Mouse (Mus musculus): ENCODE results near the gene Tspan5. TPM values are rescaled to one million over a fixed set of nuclear protein-coding genes. Genes with fewer than 3 reads are reported as not detected.

The Tspan5 gene
- polyA plus RNA-seq, 1 experiment: 0.05 TPM

DNA sequence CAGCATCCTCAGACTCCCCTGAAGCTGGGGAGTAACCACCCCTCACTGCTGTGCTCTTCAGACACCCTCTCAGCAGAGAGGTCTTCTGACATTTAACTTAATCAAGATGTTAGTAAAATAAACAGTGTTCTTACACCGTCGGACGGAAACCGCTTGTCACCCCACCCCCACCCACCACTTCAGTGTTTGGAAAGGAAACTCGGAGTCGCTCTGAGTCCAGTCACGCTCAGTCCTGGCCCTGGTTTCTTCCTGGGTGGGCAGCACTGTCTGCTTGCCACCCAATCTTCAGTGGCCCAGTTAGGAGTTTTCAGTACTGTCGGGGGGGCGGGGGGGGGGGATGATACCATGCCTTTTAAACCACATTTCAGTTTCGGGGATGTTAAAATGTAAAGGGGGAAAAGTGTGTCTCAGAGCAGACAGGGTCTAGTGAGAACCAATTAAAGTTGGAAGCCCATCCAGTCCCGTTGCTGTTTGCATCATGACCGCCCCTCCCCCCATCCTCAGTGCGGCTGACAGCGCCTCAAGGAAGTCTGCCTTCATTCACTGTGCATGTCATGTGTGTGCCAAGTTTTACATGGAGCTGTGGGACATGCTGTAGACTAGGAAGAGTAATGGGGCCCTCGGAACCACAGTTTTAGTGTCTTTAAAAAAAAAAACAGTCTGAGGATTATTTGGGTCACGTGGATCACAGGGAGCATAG, 125.3 kb downstream of the Tspan5 start:
- H3K4me1 ChIP-seq (ENCODE audit: control insufficient read depth): no peaks in the 10 kb centered on the region
- H3K27me3 ChIP-seq (ENCODE audit: control insufficient read depth): no peaks in the 10 kb centered on the region
- no peaks in the 10 kb centered on the region for H3K9me3 ChIP-seq (ENCODE audit: control insufficient read depth, low read length)
- TF ChIP-seq GATA1 (IDR thresholded peaks at IDR 0.05; ENCODE audit: low read length) (no peak), TAL1 (IDR thresholded peaks at IDR 0.05; ENCODE audit: low read length) (no peak)
- no peak overlapping the region for H3K4me3 ChIP-seq (replicated peaks)
- H3K36me3 ChIP-seq (ENCODE audit: control insufficient read depth): no peaks in the 10 kb centered on the region

DNA sequence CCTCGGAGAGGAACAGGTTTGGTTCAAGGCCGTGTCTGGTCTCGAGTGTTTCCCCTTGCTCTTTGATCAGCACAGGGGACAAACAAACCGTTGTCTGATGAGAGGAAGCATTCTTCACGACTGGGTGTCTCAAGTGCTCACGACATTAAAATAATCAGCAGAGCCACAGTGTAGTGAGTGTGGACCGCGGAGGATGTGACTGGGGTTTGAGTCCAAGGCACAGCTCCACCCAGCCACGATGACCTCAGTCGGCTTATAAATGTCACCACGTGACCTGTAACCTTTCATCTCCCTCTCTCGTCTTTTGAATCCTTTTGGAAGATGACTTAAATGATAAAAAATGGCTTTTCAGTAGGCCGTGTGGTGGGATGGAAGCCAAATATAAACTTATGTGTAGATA, 126.4 kb downstream of the Tspan5 start:
- H3K4me1 ChIP-seq (ENCODE audit: control insufficient read depth): no peaks in the 10 kb centered on the region
- no peaks in the 10 kb centered on the region for H3K9me3 ChIP-seq (ENCODE audit: control insufficient read depth, low read length)
- TF ChIP-seq TAL1 (IDR thresholded peaks at IDR 0.05; ENCODE audit: low read length): no peak
- no peak for TF ChIP-seq GATA1 (IDR thresholded peaks at IDR 0.05; ENCODE audit: low read length)
- no peaks in the 10 kb centered on the region for H3K27me3 ChIP-seq (ENCODE audit: control insufficient read depth)
- H3K36me3 ChIP-seq (ENCODE audit: control insufficient read depth): no peaks in the 10 kb centered on the region
- H3K4me3 ChIP-seq (replicated peaks): no peak overlapping the region

DNA sequence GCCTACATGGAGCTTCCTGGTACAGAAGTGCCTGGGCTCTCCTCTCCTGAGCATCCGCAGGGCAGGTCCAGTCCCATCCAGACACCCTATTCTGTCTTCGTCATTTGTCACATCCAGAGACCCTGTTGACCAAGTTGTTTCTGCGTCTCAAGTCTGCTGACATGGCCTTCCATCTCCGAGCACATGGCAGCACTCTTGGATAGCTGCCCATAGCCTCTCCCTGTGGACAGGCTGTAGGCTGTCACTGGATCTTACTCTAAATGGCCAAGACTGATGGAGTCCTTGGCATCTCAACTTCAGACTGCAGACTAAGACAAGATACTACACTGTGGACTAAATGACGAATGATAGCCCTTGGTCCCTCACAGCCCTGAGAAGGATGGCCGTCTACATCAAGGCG, 133.3 kb downstream of the Tspan5 start:
- Histone ChIP-seq H3K27me3 (ENCODE audit: control insufficient read depth) (no peaks in the 10 kb centered on the region), H3K9me3 (ENCODE audit: control insufficient read depth, low read length) (no peaks in the 10 kb centered on the region), H3K4me1 (ENCODE audit: control insufficient read depth) (no peaks in the 10 kb centered on the region), H3K36me3 (ENCODE audit: control insufficient read depth) (no peaks in the 10 kb centered on the region), H3K4me3 (replicated peaks) (no peak overlapping the region)
- no peak for TF ChIP-seq TAL1 (IDR thresholded peaks at IDR 0.05; ENCODE audit: low read length)

DNA sequence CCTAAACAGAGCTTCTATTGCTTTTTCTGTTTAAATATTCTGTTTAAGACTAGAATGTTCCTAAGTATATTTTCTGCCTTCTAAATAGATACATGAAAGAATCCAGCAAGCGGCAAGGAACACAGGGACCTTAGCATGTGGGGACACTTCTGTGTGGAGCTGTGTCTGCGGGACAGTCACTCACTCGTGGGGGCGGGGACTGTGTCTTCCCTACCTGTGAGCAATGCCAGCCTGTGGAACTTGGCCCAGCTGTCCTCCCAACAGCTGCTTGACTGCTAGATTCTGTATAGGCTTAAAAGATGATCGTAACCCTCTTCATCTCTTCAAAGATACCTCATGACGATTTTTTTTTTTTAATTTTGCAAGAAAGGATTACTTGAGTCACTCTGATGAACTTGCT, 133.9 kb downstream of the Tspan5 start:
- TF ChIP-seq TAL1 (IDR thresholded peaks at IDR 0.05; ENCODE audit: low read length) (no peak), GATA1 (IDR thresholded peaks at IDR 0.05; ENCODE audit: low read length) (no peak)
- Histone ChIP-seq H3K4me3 (replicated peaks) (no peak overlapping the region), H3K4me1 (ENCODE audit: control insufficient read depth) (no peaks in the 10 kb centered on the region), H3K9me3 (ENCODE audit: control insufficient read depth, low read length) (no peaks in the 10 kb centered on the region), H3K36me3 (ENCODE audit: control insufficient read depth) (no peaks in the 10 kb centered on the region), H3K27me3 (ENCODE audit: control insufficient read depth) (no peaks in the 10 kb centered on the region)

DNA sequence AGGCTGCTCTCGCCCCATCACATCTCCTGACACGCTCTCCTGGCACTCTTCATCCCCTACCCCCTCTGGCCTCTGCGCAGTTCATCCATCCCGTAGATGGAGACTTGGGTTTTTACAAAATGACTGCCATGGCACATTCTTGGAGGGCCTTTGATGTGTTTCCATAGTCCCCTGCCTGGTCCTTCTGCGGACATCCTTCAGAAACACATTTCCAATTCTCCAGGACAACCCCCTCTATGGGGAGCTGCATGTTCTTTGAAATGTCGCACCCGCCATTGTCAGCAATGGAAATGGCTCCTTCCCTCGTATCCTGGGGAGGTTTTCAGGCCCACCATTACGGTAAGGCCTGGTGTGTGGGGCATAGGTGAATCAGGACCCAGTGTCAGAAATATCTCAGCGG, 134.4 kb downstream of the Tspan5 start:
- H3K36me3 ChIP-seq (ENCODE audit: control insufficient read depth): no peaks in the 10 kb centered on the region
- no peak overlapping the region for H3K4me3 ChIP-seq (replicated peaks)
- no peaks in the 10 kb centered on the region for H3K27me3 ChIP-seq (ENCODE audit: control insufficient read depth)
- H3K4me1 ChIP-seq (ENCODE audit: control insufficient read depth): no peaks in the 10 kb centered on the region
- no peaks in the 10 kb centered on the region for H3K9me3 ChIP-seq (ENCODE audit: control insufficient read depth, low read length)
- TF ChIP-seq TAL1 (IDR thresholded peaks at IDR 0.05; ENCODE audit: low read length) (no peak), GATA1 (IDR thresholded peaks at IDR 0.05; ENCODE audit: low read length) (no peak)

DNA sequence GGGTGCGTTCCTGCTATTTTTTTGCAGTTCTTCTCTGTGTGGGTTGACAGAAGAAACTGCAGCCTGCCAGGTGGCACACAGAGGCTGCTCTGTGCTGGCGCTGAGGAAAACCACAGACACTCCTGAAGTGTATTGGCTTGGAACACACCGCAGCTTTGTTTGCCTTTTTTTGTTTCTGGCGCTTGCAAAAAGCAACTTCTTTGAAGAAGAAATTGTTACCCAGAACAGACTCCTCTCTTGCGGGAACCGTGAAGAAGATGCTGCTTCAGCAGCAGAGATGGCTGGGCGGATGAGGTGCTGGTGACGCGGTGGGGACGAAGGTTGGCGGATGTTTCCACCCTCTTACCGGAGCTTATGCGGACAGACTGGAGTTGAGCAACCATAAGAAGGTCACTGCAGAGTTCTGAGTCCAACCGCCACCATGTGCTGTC, 135.0 kb downstream of the Tspan5 start:
- H3K27me3 ChIP-seq (ENCODE audit: control insufficient read depth): no peaks in the 10 kb centered on the region
- H3K4me3 ChIP-seq (replicated peaks): no peak overlapping the region
- TF ChIP-seq GATA1 (IDR thresholded peaks at IDR 0.05; ENCODE audit: low read length) (no peak), TAL1 (IDR thresholded peaks at IDR 0.05; ENCODE audit: low read length) (no peak)
- no peaks in the 10 kb centered on the region for H3K9me3 ChIP-seq (ENCODE audit: control insufficient read depth, low read length)
- no peaks in the 10 kb centered on the region for H3K4me1 ChIP-seq (ENCODE audit: control insufficient read depth)
- H3K36me3 ChIP-seq (ENCODE audit: control insufficient read depth): no peaks in the 10 kb centered on the region

DNA sequence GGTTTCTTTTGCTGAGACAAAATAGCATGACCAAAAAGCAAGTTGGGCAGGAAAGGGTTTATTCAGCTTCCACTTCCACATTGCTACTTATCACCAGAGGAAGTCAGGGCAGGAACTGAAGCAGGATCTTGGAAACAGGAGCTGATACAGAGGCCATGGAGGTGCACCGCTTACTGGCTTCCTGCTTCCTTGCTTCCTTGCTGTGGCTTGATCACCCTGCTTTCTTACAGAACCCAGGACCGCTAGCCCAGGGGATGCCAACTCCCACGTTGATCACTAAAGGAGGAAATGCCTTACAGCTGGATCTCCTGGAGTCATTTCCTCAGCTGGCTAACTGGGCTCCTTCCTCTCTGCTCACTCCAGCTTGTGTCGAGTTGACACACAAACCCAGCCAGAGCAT, 135.7 kb downstream of the Tspan5 start:
- no peaks in the 10 kb centered on the region for H3K27me3 ChIP-seq (ENCODE audit: control insufficient read depth)
- no peak for TF ChIP-seq GATA1 (IDR thresholded peaks at IDR 0.05; ENCODE audit: low read length)
- no peak for TF ChIP-seq TAL1 (IDR thresholded peaks at IDR 0.05; ENCODE audit: low read length)
- no peaks in the 10 kb centered on the region for H3K4me1 ChIP-seq (ENCODE audit: control insufficient read depth)

DNA sequence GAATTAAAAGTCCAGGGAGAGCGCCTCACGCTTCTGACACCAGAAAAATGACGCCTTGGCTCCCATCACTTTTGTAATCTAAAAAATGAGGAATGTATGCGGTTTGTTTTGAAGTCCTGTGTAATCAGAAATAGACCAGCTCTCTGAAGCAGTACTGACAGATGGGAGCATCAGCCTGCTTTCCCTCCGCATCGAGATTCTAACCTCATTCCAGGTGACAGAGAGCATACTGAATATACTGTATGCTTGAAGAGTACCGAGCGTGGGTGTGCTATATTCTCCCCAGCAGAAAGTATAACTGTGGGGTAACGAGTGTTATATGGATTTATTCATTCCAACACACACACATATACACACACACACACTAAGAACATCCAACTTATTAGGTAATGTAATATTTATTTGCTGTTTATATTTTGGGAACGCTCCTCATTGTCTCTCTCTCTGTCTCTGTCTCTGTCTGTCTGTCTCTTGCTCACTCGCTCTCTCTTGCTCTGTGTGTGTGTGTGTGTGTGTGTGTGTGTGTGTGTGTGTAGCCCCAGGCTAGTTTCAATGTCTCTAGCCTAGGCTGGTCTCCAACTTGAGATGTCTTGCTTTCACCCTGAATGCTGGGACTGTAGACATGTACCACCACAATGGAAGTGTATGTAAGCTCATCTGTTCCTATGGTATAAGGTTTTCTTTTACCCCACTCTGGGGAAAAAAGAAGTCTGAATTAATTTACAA, 139.2 kb downstream of the Tspan5 start:
- Histone ChIP-seq H3K36me3 (ENCODE audit: control insufficient read depth) (no peaks in the 10 kb centered on the region), H3K27me3 (ENCODE audit: control insufficient read depth) (no peaks in the 10 kb centered on the region), H3K9me3 (ENCODE audit: control insufficient read depth, low read length) (no peaks in the 10 kb centered on the region), H3K4me3 (replicated peaks) (no peak overlapping the region), H3K4me1 (ENCODE audit: control insufficient read depth) (no peaks in the 10 kb centered on the region)
- TF ChIP-seq TAL1 (IDR thresholded peaks at IDR 0.05; ENCODE audit: low read length) (no peak), GATA1 (IDR thresholded peaks at IDR 0.05; ENCODE audit: low read length) (no peak)

More for the DNA sequence above, 135.7 kb downstream of the Tspan5 start:
- Histone ChIP-seq H3K9me3 (ENCODE audit: control insufficient read depth, low read length) (no peaks in the 10 kb centered on the region), H3K36me3 (ENCODE audit: control insufficient read depth) (no peaks in the 10 kb centered on the region), H3K4me3 (replicated peaks) (no peak overlapping the region)

DNA sequence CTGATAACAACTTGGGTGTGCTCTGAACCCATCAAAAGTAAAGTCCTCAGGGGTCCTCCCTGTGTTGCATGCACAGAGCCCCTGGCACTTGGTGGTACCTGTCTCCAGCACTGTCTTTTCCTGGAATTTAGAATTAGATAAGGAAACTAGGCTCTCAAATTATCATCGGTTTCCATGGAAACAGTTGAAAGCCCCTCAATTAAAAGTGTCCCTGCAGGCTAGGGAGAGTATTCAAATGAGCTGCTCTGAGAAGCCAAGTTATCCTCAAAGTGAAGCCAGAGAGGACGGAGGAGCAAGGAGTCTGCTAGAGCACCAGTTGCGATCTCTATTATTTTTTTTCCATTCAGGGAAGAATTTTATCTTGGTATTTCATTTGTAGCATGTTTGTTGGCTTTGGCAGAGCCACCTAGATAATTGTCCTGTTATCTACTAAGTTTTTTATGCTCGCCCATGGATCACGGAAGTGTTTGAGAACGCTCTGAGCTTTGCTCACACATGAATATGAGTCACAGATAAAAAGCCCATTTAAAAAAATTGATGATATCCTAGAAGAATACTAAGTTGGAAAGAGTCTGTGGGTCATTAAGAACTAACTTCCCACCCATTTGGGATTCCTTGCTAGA, 139.8 kb downstream of the Tspan5 start:
- TF ChIP-seq TAL1 (IDR thresholded peaks at IDR 0.05; ENCODE audit: low read length) (no peak), GATA1 (IDR thresholded peaks at IDR 0.05; ENCODE audit: low read length) (no peak)
- no peaks in the 10 kb centered on the region for H3K4me1 ChIP-seq (ENCODE audit: control insufficient read depth)
- no peaks in the 10 kb centered on the region for H3K9me3 ChIP-seq (ENCODE audit: control insufficient read depth, low read length)
- H3K27me3 ChIP-seq (ENCODE audit: control insufficient read depth): no peaks in the 10 kb centered on the region
- no peaks in the 10 kb centered on the region for H3K36me3 ChIP-seq (ENCODE audit: control insufficient read depth)
- H3K4me3 ChIP-seq (replicated peaks): no peak overlapping the region
